ENCODE assay signal across 27 mouse cellular contexts in genomic region chr10:118927316-118927715, GRCm38 (mm10). TPM values are rescaled to one million over a fixed set of nuclear protein-coding genes. Genes with fewer than 3 reads are reported as not detected.
A peak's percentile ranks its signal among the peaks of the same experiment; 100 is the strongest.
DNase-seq lines count a peak whose midpoint lies in the region; ATAC-seq lines count a peak whose summit lies in the region.
"Had no signal": no experiment of that assay in that cellular context is flagged by ENCODE, and none has a peak within 500 bp of the region (broad histone marks: within the 10 kb centered on the region; RNA-seq: fewer than 3 reads in every experiment).

No protein-coding gene starts in this region.

- no peak overlapping the region for H3K4me2 ChIP-seq in kidney, embryonic 16.5 days (replicated peaks; ENCODE audit: low read depth, low read length)
- no peak overlapping the region for H3K4me2 ChIP-seq in kidney, embryonic 14.5 days (replicated peaks; ENCODE audit: low read depth, low read length)
- H3K4me2 ChIP-seq in lung, embryonic 15.5 days: no peak overlapping the region
- H3K4me2 ChIP-seq: forebrain, embryonic 13.5 days; heart, embryonic 12.5 days; heart, embryonic 15.5 days; hindbrain, embryonic 13.5 days had no signal

- H3K9ac ChIP-seq in kidney, embryonic 16.5 days (replicated peaks; ENCODE audit: low read length): no peak overlapping the region
- no peak overlapping the region for H3K9ac ChIP-seq in kidney, embryonic 14.5 days (ENCODE audit: low read depth, low read length)
- H3K9ac ChIP-seq in lung, embryonic 15.5 days: no peak overlapping the region
- H3K9ac ChIP-seq: forebrain, embryonic 13.5 days; heart, embryonic 12.5 days; heart, embryonic 15.5 days; hindbrain, embryonic 13.5 days had no signal

- ATAC-seq in kidney, embryonic 16.5 days (ENCODE audit: low FRiP score, low TSS enrichment): no peak
- no peak for ATAC-seq in kidney, embryonic 14.5 days (ENCODE audit: low FRiP score, low TSS enrichment)
- ATAC-seq in lung, embryonic 15.5 days (ENCODE audit: borderline replicate concordance, extremely low read depth, low FRiP score, low TSS enrichment): no peak
- ATAC-seq: forebrain, embryonic 13.5 days; forebrain, embryonic 16.5 days; hindbrain, embryonic 16.5 days; Patski had no signal

- 0 out of 2 replicates have a peak overlapping the region, but pooled peaks have one; percentile 29 for H3K27ac ChIP-seq in kidney, embryonic 16.5 days (ENCODE audit: low read length)
- H3K27ac ChIP-seq in kidney, embryonic 14.5 days (ENCODE audit: low read depth, low read length): no peak overlapping the region
- peak overlapping the region; percentile 44 for H3K27ac ChIP-seq in lung, embryonic 15.5 days
- H3K27ac ChIP-seq: forebrain, embryonic 10.5 days; forebrain, embryonic 13.5 days; heart, embryonic 15.5 days; hindbrain, embryonic 10.5 days; hindbrain, embryonic 13.5 days had no signal

- H3K4me3 ChIP-seq in kidney, embryonic 16.5 days (ENCODE audit: low read length): no peak overlapping the region
- no peak overlapping the region for H3K4me3 ChIP-seq in kidney, embryonic 14.5 days (ENCODE audit: low read length)
- H3K4me3 ChIP-seq in lung, embryonic 15.5 days: no peak overlapping the region
- H3K4me3 ChIP-seq: forebrain, embryonic 10.5 days; forebrain, embryonic 13.5 days; heart, embryonic 12.5 days; heart, embryonic 15.5 days; hindbrain, embryonic 10.5 days; hindbrain, embryonic 13.5 days had no signal

- peaks cover 7% of the 10 kb centered on the region for H3K9me3 ChIP-seq in kidney, embryonic 16.5 days (ENCODE audit: low read length)
- H3K9me3 ChIP-seq in kidney, embryonic 14.5 days (ENCODE audit: control insufficient read depth, low read length): 0 out of 2 replicates have a peak, but pooled peaks cover 2% of the 10 kb centered on the region
- H3K9me3 ChIP-seq in lung, embryonic 15.5 days: no peaks in the 10 kb centered on the region
- H3K9me3 ChIP-seq: forebrain, embryonic 13.5 days; heart, embryonic 15.5 days had no signal

- peaks cover 3% of the 10 kb centered on the region; the same call in 1 of the 2 replicates for H3K4me1 ChIP-seq in kidney, embryonic 16.5 days (ENCODE audit: insufficient read depth, low read length)
- H3K4me1 ChIP-seq in kidney, embryonic 14.5 days (ENCODE audit: control insufficient read depth, insufficient read depth, low read length): no peaks in the 10 kb centered on the region
- H3K4me1 ChIP-seq in lung, embryonic 15.5 days: peaks cover 15% of the 10 kb centered on the region
- H3K4me1 ChIP-seq: forebrain, embryonic 10.5 days; forebrain, embryonic 13.5 days; hindbrain, embryonic 10.5 days; hindbrain, embryonic 13.5 days had no signal

- no peak for DNase-seq in kidney, postnatal 36 days
- DNase-seq in kidney, postnatal 14 days: peak; percentile 7
- DNase-seq in lung, postnatal 14 days: no peak
- DNase-seq: adrenal gland, postnatal 10 days; adrenal gland, postnatal 36 days; B cell, adult 2 months; cerebellum, adult 18-20 months; cerebellum, adult 9-10 months; cerebellum, postnatal 14 days; gastrocnemius, postnatal 10 days; gastrocnemius, postnatal 36 days; heart, postnatal 10 days; heart, postnatal 36 days had no signal

- 67% methylated on average over 12 of the region's 12 CpGs for WGBS in kidney, embryonic 16.5 days
- WGBS in kidney, embryonic 14.5 days: 69% methylated on average over 12 of the region's 12 CpGs
- WGBS in lung, embryonic 15.5 days: 56% methylated on average over 12 of the region's 12 CpGs

- no peaks in the 10 kb centered on the region for H3K36me3 ChIP-seq in kidney, embryonic 16.5 days (ENCODE audit: insufficient read depth, low read length)
- H3K36me3 ChIP-seq in kidney, embryonic 14.5 days (ENCODE audit: control insufficient read depth, insufficient read depth, low read length): no peaks in the 10 kb centered on the region
- no peaks in the 10 kb centered on the region for H3K36me3 ChIP-seq in lung, embryonic 15.5 days
- H3K36me3 ChIP-seq: forebrain, embryonic 10.5 days; G1E; heart, embryonic 12.5 days; heart, embryonic 15.5 days; hindbrain, embryonic 10.5 days; hindbrain, embryonic 13.5 days had no signal

- H3K27me3 ChIP-seq in kidney, embryonic 16.5 days (ENCODE audit: insufficient read depth, low read length): no peaks in the 10 kb centered on the region
- no peaks in the 10 kb centered on the region for H3K27me3 ChIP-seq in kidney, embryonic 14.5 days (ENCODE audit: control insufficient read depth, insufficient read depth, low read length)
- no peaks in the 10 kb centered on the region for H3K27me3 ChIP-seq in lung, embryonic 15.5 days
- H3K27me3 ChIP-seq: CH12.LX; forebrain, embryonic 13.5 days; heart, embryonic 15.5 days; hindbrain, embryonic 13.5 days; Patski had no signal

RNA-seq across cellular contexts. Expression of gene Dyrk2, which starts 57.3 kb away (rescaled TPM):
- polyA plus RNA-seq in kidney, embryonic 16.5 days (2015; fragmentation: Nextera tagmentation; extraction: Ambion mirVana): 7.6 and 8.4 TPM in 2 replicates
- 11.2 and 12.3 TPM in 2 replicates for polyA plus RNA-seq in kidney, embryonic 14.5 days (2014; fragmentation: Nextera tagmentation; extraction: Ambion mirVana)
- polyA plus RNA-seq in lung, embryonic 15.5 days (2015; fragmentation: Nextera tagmentation; extraction: Ambion mirVana): 7.3 and 7.6 TPM in 2 replicates
